Mouse (Mus musculus): ENCODE data around the gene Alox5ap. TPM values are rescaled to one million over a fixed set of nuclear protein-coding genes. Genes with fewer than 3 reads are reported as not detected.

Gene Alox5ap
- polyA plus RNA-seq, 1 experiment from 2014 or later: 13.1 TPM

- H3K36me3 ChIP-seq: no peaks in the 10 kb centered on the region
- no peaks in the 10 kb centered on the region for H3K27me3 ChIP-seq
- H3K4me1 ChIP-seq: peaks cover 11% of the 10 kb centered on the region
- peaks cover 6% of the 10 kb centered on the region; the same call in 1 of the 2 replicates for H3K9me3 ChIP-seq
- no peak overlapping the region for H3K4me2 ChIP-seq (replicated peaks)
- H3K4me3 ChIP-seq: no peak overlapping the region
- 42% methylated on average over 5 of the region's 5 CpGs for WGBS
- H3K27ac ChIP-seq: no peak overlapping the region
- no peak overlapping the region for H3K9ac ChIP-seq
- ATAC-seq (ENCODE audit: low FRiP score, low read depth): no peak
Measured at GRCm38 (mm10) chr5:149243053-149243452, 21.5 kb upstream of the Alox5ap start.

- H3K9me3 ChIP-seq: peaks cover 6% of the 10 kb centered on the region; the same call in 1 of the 2 replicates
- H3K4me1 ChIP-seq: peaks cover 11% of the 10 kb centered on the region
- 42% methylated on average over 9 of the region's 9 CpGs for WGBS
- H3K9ac ChIP-seq: peak overlapping the region; percentile 46; the same call in 1 of the 2 replicates
- H3K4me2 ChIP-seq (replicated peaks): peak overlapping the region; percentile 58
- no peaks in the 10 kb centered on the region for H3K27me3 ChIP-seq
- no peak overlapping the region for H3K27ac ChIP-seq
- H3K36me3 ChIP-seq: no peaks in the 10 kb centered on the region
- peak overlapping the region; percentile 21 for H3K4me3 ChIP-seq
- ATAC-seq (ENCODE audit: low FRiP score, low read depth): no peak
Measured at GRCm38 (mm10) chr5:149245391-149245964, 19.1 kb upstream of the Alox5ap start.

GRCm38 (mm10) chr5:149245965-149246470 is 18.5 kb upstream of the Alox5ap start:
- Histone ChIP-seq H3K27me3 (no peaks in the 10 kb centered on the region), H3K4me1 (peaks cover 11% of the 10 kb centered on the region), H3K4me3 (peak overlapping the region; percentile 21), H3K9me3 (peaks cover 4% of the 10 kb centered on the region; the same call in 1 of the 2 replicates), H3K9ac (peak overlapping the region; percentile 46; the same call in 1 of the 2 replicates), H3K27ac (no peak overlapping the region), H3K36me3 (no peaks in the 10 kb centered on the region), H3K4me2 (replicated peaks) (peak overlapping the region; percentile 58)
- ATAC-seq (ENCODE audit: low FRiP score, low read depth): peak; percentile 61
- 11% methylated on average over 16 of the region's 16 CpGs for WGBS

GRCm38 (mm10) chr5:149247047-149247904 is 17.3 kb upstream of the Alox5ap start:
- Histone ChIP-seq H3K36me3 (no peaks in the 10 kb centered on the region), H3K4me1 (peaks cover 11% of the 10 kb centered on the region), H3K9me3 (no peaks in the 10 kb centered on the region; the same call in 1 of the 2 replicates), H3K4me2 (replicated peaks) (peak overlapping the region; percentile 19; the same call in 1 of the 2 replicates), H3K9ac (no peak overlapping the region), H3K4me3 (no peak overlapping the region), H3K27me3 (no peaks in the 10 kb centered on the region), H3K27ac (no peak overlapping the region)
- ATAC-seq (ENCODE audit: low FRiP score, low read depth): no peak
- 49% methylated on average over 19 of the region's 20 CpGs for WGBS

GRCm38 (mm10) chr5:149252303-149252702 is 12.3 kb upstream of the Alox5ap start:
- no peak overlapping the region for H3K9ac ChIP-seq
- H3K9me3 ChIP-seq: no peaks in the 10 kb centered on the region
- H3K4me2 ChIP-seq (replicated peaks): no peak overlapping the region
- no peak overlapping the region for H3K4me3 ChIP-seq
- H3K27ac ChIP-seq: no peak overlapping the region
- H3K4me1 ChIP-seq: peaks cover 5% of the 10 kb centered on the region; the same call in 1 of the 2 replicates
- no peak for ATAC-seq (ENCODE audit: low FRiP score, low read depth)
- no peaks in the 10 kb centered on the region for H3K27me3 ChIP-seq
- WGBS: 89% methylated on average over 3 of the region's 3 CpGs
- H3K36me3 ChIP-seq: no peaks in the 10 kb centered on the region

GRCm38 (mm10) chr5:149253491-149253890 is 11.1 kb upstream of the Alox5ap start:
- no peaks in the 10 kb centered on the region for H3K9me3 ChIP-seq
- H3K4me2 ChIP-seq (replicated peaks): no peak overlapping the region
- peaks cover under 1% of the 10 kb centered on the region for H3K4me1 ChIP-seq
- H3K36me3 ChIP-seq: no peaks in the 10 kb centered on the region
- H3K27ac ChIP-seq: no peak overlapping the region
- H3K4me3 ChIP-seq: no peak overlapping the region
- 64% methylated on average over 2 of the region's 2 CpGs for WGBS
- H3K27me3 ChIP-seq: no peaks in the 10 kb centered on the region
- H3K9ac ChIP-seq: no peak overlapping the region
- no peak for ATAC-seq (ENCODE audit: low FRiP score, low read depth)

GRCm38 (mm10) chr5:149255522-149255921 is 9.0 kb upstream of the Alox5ap start:
- H3K4me2 ChIP-seq (replicated peaks): no peak overlapping the region
- H3K4me1 ChIP-seq: peaks cover 11% of the 10 kb centered on the region
- 82% methylated on average over 2 of the region's 2 CpGs for WGBS
- H3K4me3 ChIP-seq: no peak overlapping the region
- H3K9ac ChIP-seq: no peak overlapping the region
- H3K9me3 ChIP-seq: no peaks in the 10 kb centered on the region
- no peaks in the 10 kb centered on the region for H3K36me3 ChIP-seq
- H3K27me3 ChIP-seq: no peaks in the 10 kb centered on the region
- ATAC-seq (ENCODE audit: low FRiP score, low read depth): no peak
- no peak overlapping the region for H3K27ac ChIP-seq

- WGBS: 47% methylated on average over 14 of the region's 14 CpGs
- peak; percentile 42; the same call in 1 of the 2 replicates for ATAC-seq (ENCODE audit: low FRiP score, low read depth)
- no peak overlapping the region for H3K27ac ChIP-seq
Measured at GRCm38 (mm10) chr5:149257518-149258281, 6.9 kb upstream of the Alox5ap start.

GRCm38 (mm10) chr5:149259093-149259492 is 5.5 kb upstream of the Alox5ap start:
- 23% methylated on average over 16 of the region's 16 CpGs for WGBS
- Histone ChIP-seq H3K27ac (peak overlapping the region; percentile 33; the same call in 1 of the 2 replicates), H3K27me3 (no peaks in the 10 kb centered on the region), H3K4me3 (0 out of 2 replicates have a peak overlapping the region, but pooled peaks have one; percentile 5), H3K4me1 (peaks cover 11% of the 10 kb centered on the region), H3K4me2 (replicated peaks) (peak overlapping the region; percentile 49), H3K36me3 (no peaks in the 10 kb centered on the region), H3K9ac (peak overlapping the region; percentile 43), H3K9me3 (no peaks in the 10 kb centered on the region)
- ATAC-seq (ENCODE audit: low FRiP score, low read depth): peak; percentile 77

More at GRCm38 (mm10) chr5:149257518-149258281, 6.9 kb upstream of the Alox5ap start:
- no peak overlapping the region for H3K4me2 ChIP-seq (replicated peaks)
- H3K27me3 ChIP-seq: no peaks in the 10 kb centered on the region
- H3K9ac ChIP-seq: no peak overlapping the region
- H3K36me3 ChIP-seq: no peaks in the 10 kb centered on the region
- no peak overlapping the region for H3K4me3 ChIP-seq
- no peaks in the 10 kb centered on the region for H3K9me3 ChIP-seq
- H3K4me1 ChIP-seq: peaks cover 11% of the 10 kb centered on the region

GRCm38 (mm10) chr5:149261449-149261848 is 3.1 kb upstream of the Alox5ap start:
- Histone ChIP-seq H3K27me3 (no peaks in the 10 kb centered on the region), H3K4me1 (peaks cover 11% of the 10 kb centered on the region), H3K27ac (no peak overlapping the region), H3K4me2 (replicated peaks) (no peak overlapping the region), H3K9ac (no peak overlapping the region), H3K4me3 (no peak overlapping the region), H3K36me3 (no peaks in the 10 kb centered on the region), H3K9me3 (no peaks in the 10 kb centered on the region)
- WGBS: 76% methylated on average over 7 of the region's 7 CpGs
- ATAC-seq (ENCODE audit: low FRiP score, low read depth): no peak

GRCm38 (mm10) chr5:149261866-149262265 is 2.7 kb upstream of the Alox5ap start:
- Histone ChIP-seq H3K4me3 (no peak overlapping the region), H3K4me1 (peaks cover 11% of the 10 kb centered on the region), H3K27ac (no peak overlapping the region), H3K27me3 (no peaks in the 10 kb centered on the region), H3K9ac (no peak overlapping the region), H3K4me2 (replicated peaks) (no peak overlapping the region), H3K36me3 (no peaks in the 10 kb centered on the region), H3K9me3 (no peaks in the 10 kb centered on the region)
- 71% methylated on average over 6 of the region's 6 CpGs for WGBS
- ATAC-seq (ENCODE audit: low FRiP score, low read depth): no peak
